Mouse (Mus musculus): ENCODE data around the gene Nms. TPM values are rescaled to one million over a fixed set of nuclear protein-coding genes. Genes with fewer than 3 reads are reported as not detected.

Gene Nms
- polyA plus RNA-seq (2011; ENCODE audit: insufficient read length, low read depth, missing spikeins), result not detected in 2 replicates

GRCm38 (mm10) chr1:38938849-38939248 is at the start of gene Nms:
Gene Nms (plus strand): TSS chr1:38939149.
- no peaks in the 10 kb centered on the region for H3K4me1 ChIP-seq (ENCODE audit: control insufficient read depth, insufficient read depth, low read length)
- H3K27ac ChIP-seq (ENCODE audit: insufficient read depth, low read length), result no peak within 1 kb of the TSS
- no peak within 1 kb of the TSS for H3K4me3 ChIP-seq (ENCODE audit: insufficient read depth, low read length)
- TF ChIP-seq CTCF (IDR thresholded peaks at IDR 0.05; ENCODE audit: borderline replicate concordance, insufficient read depth, low read length), result no peak
- no peak for TF ChIP-seq POLR2A (IDR thresholded peaks at IDR 0.05; ENCODE audit: low read depth, low read length)

DNA sequence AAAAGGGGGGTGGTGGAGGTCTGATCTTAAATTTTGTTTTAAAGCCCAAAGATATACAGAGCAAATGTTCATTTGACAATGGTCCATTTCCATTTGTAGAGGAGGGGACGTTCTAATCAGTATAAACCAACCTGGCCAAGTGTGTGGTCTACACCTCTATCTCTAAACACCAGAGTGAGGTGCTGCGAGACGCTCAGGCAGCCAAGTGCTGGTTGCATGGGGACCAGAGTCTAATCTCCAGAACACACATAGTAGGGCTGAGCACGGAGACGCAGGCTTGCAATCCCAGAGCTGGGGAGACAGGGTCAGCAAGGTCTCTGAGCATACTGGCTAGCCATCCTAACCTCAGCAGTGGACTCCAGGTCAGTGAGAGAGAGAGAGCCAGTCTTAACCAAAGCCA is 47.5 kb upstream of the Nms start:
- H3K4me3 ChIP-seq (ENCODE audit: insufficient read depth, low read length), result no peak overlapping the region
- H3K27ac ChIP-seq (ENCODE audit: insufficient read depth, low read length), result no peak overlapping the region
- TF ChIP-seq CTCF (IDR thresholded peaks at IDR 0.05; ENCODE audit: borderline replicate concordance, insufficient read depth, low read length) (no peak), POLR2A (IDR thresholded peaks at IDR 0.05; ENCODE audit: low read depth, low read length) (no peak)
- H3K4me1 ChIP-seq (ENCODE audit: control insufficient read depth, insufficient read depth, low read length), result no peaks in the 10 kb centered on the region

DNA sequence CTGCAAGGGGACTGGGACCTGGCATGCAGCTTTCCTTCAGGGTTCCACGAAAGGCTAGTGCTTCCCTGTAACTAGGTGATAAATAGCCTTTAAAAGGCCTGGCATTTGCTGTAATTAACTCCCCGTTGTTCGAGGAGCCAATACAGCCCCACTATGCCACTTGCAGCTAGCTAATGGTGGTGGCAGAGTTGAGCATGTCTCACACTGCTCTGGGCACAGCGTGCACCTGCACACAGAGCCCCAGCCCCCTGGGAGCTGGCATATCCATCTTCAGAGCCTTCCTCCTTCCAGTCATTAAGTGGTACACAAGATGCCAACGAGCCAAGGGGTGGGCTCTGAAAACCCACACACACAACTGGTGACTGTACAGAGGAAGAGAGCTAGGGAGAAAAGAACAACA is 45.9 kb upstream of the Nms start:
- Histone ChIP-seq H3K4me1 (ENCODE audit: control insufficient read depth, insufficient read depth, low read length) (no peaks in the 10 kb centered on the region), H3K27ac (ENCODE audit: insufficient read depth, low read length) (no peak overlapping the region), H3K4me3 (ENCODE audit: insufficient read depth, low read length) (no peak overlapping the region)
- TF ChIP-seq CTCF (IDR thresholded peaks at IDR 0.05; ENCODE audit: borderline replicate concordance, insufficient read depth, low read length), result no peak
- no peak for TF ChIP-seq POLR2A (IDR thresholded peaks at IDR 0.05; ENCODE audit: low read depth, low read length)

DNA sequence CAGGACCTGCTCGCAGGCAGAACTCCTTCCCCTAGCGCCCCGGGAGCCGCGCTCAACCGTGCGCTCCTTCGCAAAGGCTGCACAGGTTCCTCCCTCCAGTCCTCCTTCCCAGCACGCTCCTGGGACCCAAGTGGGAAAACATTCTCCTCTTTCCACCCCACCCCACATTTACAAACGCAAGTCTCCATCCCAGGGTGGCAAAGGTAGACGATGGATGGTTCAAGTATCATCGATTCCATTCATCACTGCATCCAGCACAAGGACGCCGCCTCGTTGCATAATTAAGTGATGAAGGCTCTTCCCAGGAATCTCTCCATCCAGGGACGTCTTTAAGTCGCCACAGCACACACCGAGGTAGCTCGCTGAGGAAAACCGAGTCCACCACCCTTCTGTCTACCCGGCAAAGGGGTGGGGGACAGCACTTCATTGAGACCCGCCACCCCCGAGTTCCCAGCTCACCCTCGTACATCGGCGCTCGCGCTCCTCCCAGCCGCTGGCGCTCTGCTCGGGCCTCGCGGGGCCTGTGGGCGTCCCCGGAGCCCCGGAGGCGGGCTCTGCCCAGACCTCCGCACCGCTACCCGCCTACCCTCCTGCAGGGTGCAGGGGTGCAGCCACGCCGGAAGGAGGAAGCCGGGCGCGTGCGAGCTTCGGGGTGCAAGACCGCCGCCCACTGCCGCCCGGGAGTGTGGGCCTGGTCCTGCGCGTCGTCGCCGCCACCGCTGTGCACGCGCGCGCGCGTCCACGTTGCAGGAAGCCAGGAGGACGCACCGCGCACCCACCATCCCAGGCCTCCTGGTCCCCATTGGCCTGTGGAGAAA is 41.3 kb upstream of the Nms start, which contains the start of gene Chst10:
TSS of gene Chst10 (minus strand) at position 731 of the 818 bp plus-strand sequence.
- H3K4me3 ChIP-seq (ENCODE audit: insufficient read depth, low read length), result peak within 1 kb of the TSS; percentile 58
- TF ChIP-seq POLR2A (IDR thresholded peaks at IDR 0.05; ENCODE audit: low read depth, low read length), result peak; percentile 35; the same call in 1 of the 2 replicates
- no peak for TF ChIP-seq CTCF (IDR thresholded peaks at IDR 0.05; ENCODE audit: borderline replicate concordance, insufficient read depth, low read length)
- no peak within 1 kb of the TSS for H3K27ac ChIP-seq (ENCODE audit: insufficient read depth, low read length)
- H3K4me1 ChIP-seq (ENCODE audit: control insufficient read depth, insufficient read depth, low read length), result no peaks in the 10 kb centered on the region

- no peak overlapping the region for H3K27ac ChIP-seq (ENCODE audit: insufficient read depth, low read length)
- H3K4me3 ChIP-seq (ENCODE audit: insufficient read depth, low read length), result no peak overlapping the region
- no peak for TF ChIP-seq POLR2A (IDR thresholded peaks at IDR 0.05; ENCODE audit: low read depth, low read length)
- TF ChIP-seq CTCF (IDR thresholded peaks at IDR 0.05; ENCODE audit: borderline replicate concordance, insufficient read depth, low read length), result no peak
- H3K4me1 ChIP-seq (ENCODE audit: control insufficient read depth, insufficient read depth, low read length), result no peaks in the 10 kb centered on the region
Observed at GRCm38 (mm10) chr1:38902571-38902970, 36.4 kb upstream of the Nms start.

DNA sequence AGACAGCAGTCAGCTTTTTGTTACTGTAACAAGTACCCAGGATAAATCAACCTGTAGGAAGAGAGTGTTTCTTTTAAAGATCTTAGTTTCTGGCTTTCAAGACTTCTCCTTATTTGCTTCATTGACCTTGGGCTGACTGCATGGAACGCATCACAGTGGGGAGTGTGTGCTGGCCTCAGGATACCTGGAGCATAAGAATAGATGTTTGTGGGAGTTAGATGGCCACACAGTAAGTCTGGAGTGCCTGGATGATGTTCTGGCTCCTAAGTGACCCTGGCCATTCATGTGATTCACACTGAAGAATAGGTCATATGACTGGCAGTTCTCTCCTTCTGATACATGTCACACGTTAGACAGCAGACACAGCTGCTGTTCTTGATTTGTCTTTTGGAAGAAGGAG is 35.0 kb upstream of the Nms start:
- no peaks in the 10 kb centered on the region for H3K4me1 ChIP-seq (ENCODE audit: control insufficient read depth, insufficient read depth, low read length)
- no peak overlapping the region for H3K27ac ChIP-seq (ENCODE audit: insufficient read depth, low read length)
- TF ChIP-seq CTCF (IDR thresholded peaks at IDR 0.05; ENCODE audit: borderline replicate concordance, insufficient read depth, low read length) (no peak), POLR2A (IDR thresholded peaks at IDR 0.05; ENCODE audit: low read depth, low read length) (no peak)
- no peak overlapping the region for H3K4me3 ChIP-seq (ENCODE audit: insufficient read depth, low read length)

GRCm38 (mm10) chr1:38928996-38929395 is 10.0 kb upstream of the Nms start:
- H3K27ac ChIP-seq (ENCODE audit: insufficient read depth, low read length), result no peak overlapping the region

GRCm38 (mm10) chr1:38929468-38929867 is 9.5 kb upstream of the Nms start:
- Histone ChIP-seq H3K4me3 (ENCODE audit: insufficient read depth, low read length) (no peak overlapping the region), H3K27ac (ENCODE audit: insufficient read depth, low read length) (no peak overlapping the region), H3K4me1 (ENCODE audit: control insufficient read depth, insufficient read depth, low read length) (no peaks in the 10 kb centered on the region)
- no peak for TF ChIP-seq CTCF (IDR thresholded peaks at IDR 0.05; ENCODE audit: borderline replicate concordance, insufficient read depth, low read length)
- no peak for TF ChIP-seq POLR2A (IDR thresholded peaks at IDR 0.05; ENCODE audit: low read depth, low read length)

More at GRCm38 (mm10) chr1:38928996-38929395, 10.0 kb upstream of the Nms start:
- H3K4me1 ChIP-seq (ENCODE audit: control insufficient read depth, insufficient read depth, low read length), result no peaks in the 10 kb centered on the region
- H3K4me3 ChIP-seq (ENCODE audit: insufficient read depth, low read length), result no peak overlapping the region
- TF ChIP-seq CTCF (IDR thresholded peaks at IDR 0.05; ENCODE audit: borderline replicate concordance, insufficient read depth, low read length) (no peak), POLR2A (IDR thresholded peaks at IDR 0.05; ENCODE audit: low read depth, low read length) (no peak)

GRCm38 (mm10) chr1:38930767-38931166 is 8.2 kb upstream of the Nms start:
- no peak overlapping the region for H3K27ac ChIP-seq (ENCODE audit: insufficient read depth, low read length)
- no peak for TF ChIP-seq CTCF (IDR thresholded peaks at IDR 0.05; ENCODE audit: borderline replicate concordance, insufficient read depth, low read length)
- H3K4me3 ChIP-seq (ENCODE audit: insufficient read depth, low read length), result no peak overlapping the region
- no peaks in the 10 kb centered on the region for H3K4me1 ChIP-seq (ENCODE audit: control insufficient read depth, insufficient read depth, low read length)

GRCm38 (mm10) chr1:38934668-38935067 is 4.3 kb upstream of the Nms start:
- Histone ChIP-seq H3K4me3 (ENCODE audit: insufficient read depth, low read length) (no peak overlapping the region), H3K4me1 (ENCODE audit: control insufficient read depth, insufficient read depth, low read length) (no peaks in the 10 kb centered on the region)
- TF ChIP-seq CTCF (IDR thresholded peaks at IDR 0.05; ENCODE audit: borderline replicate concordance, insufficient read depth, low read length), result 0 out of 2 replicates have a peak, but pooled peaks have one; percentile 4
- no peak for TF ChIP-seq POLR2A (IDR thresholded peaks at IDR 0.05; ENCODE audit: low read depth, low read length)

More at GRCm38 (mm10) chr1:38934668-38935067, 4.3 kb upstream of the Nms start:
- no peak overlapping the region for H3K27ac ChIP-seq (ENCODE audit: insufficient read depth, low read length)
